Mouse (Mus musculus) MEL (cell line): ENCODE measurements around the gene Ttl.

Source experiments
- CTCF ChIP-seq, 3 experiments: IDR thresholded peaks in 2 of 3; conservative IDR thresholded peaks in 1 of 3; 2 replicates each; pipeline ENCODE4 v1.5.1; 2011 to 2012; ENCODE audit warnings: low read length in 3 of 3, low read depth in 2 of 3, mild to moderate bottlenecking in 2 of 3, improper control_type of control experiment in 1 of 3, inconsistent platforms in 1 of 3, mixed read lengths in 1 of 3, moderate library complexity in 1 of 3; ENCODE audit not compliant: control insufficient read depth in 1 of 3, insufficient read depth in 1 of 3, poor library complexity in 1 of 3, severe bottlenecking in 1 of 3
- E2F4 ChIP-seq: IDR thresholded peaks from 2 replicates; pipeline ENCODE4 v1.6.1; 2011; ENCODE audit warnings: low read depth, low read length, improper control_type of control experiment, borderline replicate concordance
- EP300 ChIP-seq, 2 experiments: IDR thresholded peaks; 2 replicates each; pipeline ENCODE4 v1.6.1; 2011; ENCODE audit warnings: improper control_type of control experiment in 2 of 2, low read length in 2 of 2, low read depth in 1 of 2, mild to moderate bottlenecking in 1 of 2
- GABPA ChIP-seq: IDR thresholded peaks from 2 replicates; pipeline ENCODE4 v1.6.1; 2012; ENCODE audit warnings: low read depth, mild to moderate bottlenecking, inconsistent platforms, low read length, improper control_type of control experiment, moderate library complexity
- GATA1 ChIP-seq: IDR thresholded peaks from 2 replicates; pipeline ENCODE4 v1.6.1; 2011; ENCODE audit warnings: low read depth, low read length, improper control_type of control experiment
- KAT2A ChIP-seq: conservative IDR thresholded peaks from 2 replicates; pipeline ENCODE4 v1.6.1; 2012; ENCODE audit warnings: low read depth, low read length, improper control_type of control experiment, inconsistent platforms
- MAX ChIP-seq: IDR thresholded peaks from 2 replicates; pipeline ENCODE4 v1.6.1; 2011; ENCODE audit warnings: low read length, improper control_type of control experiment
- MXI1 ChIP-seq: IDR thresholded peaks from 2 replicates; pipeline ENCODE4 v1.6.1; 2011; ENCODE audit warnings: mild to moderate bottlenecking, low read depth, low read length, improper control_type of control experiment
- MYC ChIP-seq: IDR thresholded peaks from 2 replicates; pipeline ENCODE4 v1.6.1; 2011; ENCODE audit warnings: low read depth, mild to moderate bottlenecking, low read length, improper control_type of control experiment, moderate library complexity
- UBTF ChIP-seq: IDR thresholded peaks from 2 replicates; pipeline ENCODE4 v1.6.1; 2012; ENCODE audit warnings: low read depth, mild to moderate bottlenecking, inconsistent platforms, low read length, improper control_type of control experiment, moderate library complexity, borderline replicate concordance; ENCODE audit not compliant: insufficient read depth
- USF2 ChIP-seq, 2 experiments: IDR thresholded peaks; 2 replicates each; pipeline ENCODE4 v1.6.1; 2011 to 2012; ENCODE audit warnings: improper control_type of control experiment in 2 of 2, low read length in 2 of 2, borderline replicate concordance in 1 of 2, inconsistent platforms in 1 of 2, low read depth in 1 of 2, mild to moderate bottlenecking in 1 of 2; ENCODE audit not compliant: insufficient read depth in 1 of 2

- TF ChIP-seq E2F4 (no peak), USF2 (IDR thresholded peaks at IDR 0.05; ENCODE audit: borderline replicate concordance in 1 of 2, insufficient read depth in 1 of 2, low read depth in 1 of 2, low read length in 2 of 2) (no peak), MYC (no peak), GATA1 (no peak), MXI1 (no peak), UBTF (no peak), GABPA (no peak), EP300 (IDR thresholded peaks at IDR 0.05; ENCODE audit: low read depth in 1 of 2, low read length in 2 of 2) (no peak), CTCF (IDR thresholded peaks at IDR 0.05 in 2 of 3, conservative IDR thresholded peaks at IDR 0.05 in 1 of 3; ENCODE audit: control insufficient read depth in 1 of 3, insufficient read depth in 1 of 3, low read depth in 2 of 3, low read length in 3 of 3, poor library complexity in 1 of 3, severe bottlenecking in 1 of 3) (peak; percentile 47 to 58 (median 55)), KAT2A (no peak), MAX (no peak)
Observed at GRCm38 (mm10) chr2:129084959-129085358, 19.2 kb downstream of the Ttl start.
